Mouse (Mus musculus): Measurements from ENCODE around the gene Dohh.

Gene Dohh

DNA sequence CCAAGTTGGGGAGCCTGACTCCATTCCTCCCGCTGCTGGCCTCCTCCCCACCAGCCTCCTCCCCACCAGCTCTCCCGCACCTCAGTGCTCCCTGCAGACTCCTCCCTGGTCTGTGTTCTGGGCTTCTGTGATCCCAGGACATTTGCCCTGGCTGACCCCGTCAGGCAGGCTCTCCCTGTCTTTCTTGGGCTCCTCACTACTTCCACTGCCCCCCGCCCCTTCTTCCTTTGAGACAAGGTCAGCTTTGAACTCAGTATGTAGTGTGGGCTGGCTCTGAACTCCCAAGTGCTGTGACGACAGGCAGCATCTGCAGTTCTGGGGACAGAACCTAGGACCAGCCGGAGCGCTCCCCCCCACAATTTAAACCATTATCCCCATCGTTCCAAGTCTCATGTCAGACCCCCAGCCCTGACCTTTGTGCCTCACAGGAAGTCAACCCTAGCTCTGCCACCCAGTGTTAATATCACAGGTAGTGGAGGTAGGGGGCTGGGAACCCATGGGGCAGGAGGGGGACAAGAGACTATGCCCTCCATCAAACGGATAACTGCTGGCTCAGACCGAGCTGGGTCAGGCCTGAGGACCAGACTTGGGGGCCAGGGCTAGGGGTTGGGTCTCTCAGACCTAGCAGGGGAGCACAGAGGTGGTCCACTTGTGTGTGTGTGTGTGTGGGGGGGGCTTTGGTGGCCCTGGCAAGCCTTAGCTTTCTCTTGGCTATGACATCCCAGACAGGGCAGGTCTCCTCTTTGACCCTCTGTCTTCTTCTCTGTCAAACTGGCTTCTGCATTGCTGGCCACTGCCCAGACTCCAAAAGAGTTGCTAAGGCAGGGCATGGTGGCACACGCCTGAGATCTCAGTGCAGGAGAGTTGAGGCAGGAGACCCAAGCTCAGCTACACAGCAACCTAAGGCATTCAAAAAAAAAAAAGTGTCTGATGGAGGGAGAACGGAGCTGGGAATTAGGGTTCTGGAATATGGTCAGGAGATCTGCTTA is 33.3 kb downstream of the Dohh start:
- DNase-seq (ENCODE audit: low read depth, low spot score): no peak

GRCm38 (mm10) chr10:81418216-81419070 is 34.2 kb downstream of the Dohh start:
- no peak for DNase-seq (ENCODE audit: low read depth, low spot score)

GRCm38 (mm10) chr10:81419111-81419928 is 35.1 kb downstream of the Dohh start:
- DNase-seq (ENCODE audit: low read depth, low spot score): peak; percentile 11

- DNase-seq (ENCODE audit: low read depth, low spot score): peak; percentile 34
Observed at GRCm38 (mm10) chr10:81420191-81420767, 36.1 kb downstream of the Dohh start.

GRCm38 (mm10) chr10:81421041-81421796 is 37.0 kb downstream of the Dohh start:
- DNase-seq (ENCODE audit: low read depth, low spot score): peak; percentile 20

DNA sequence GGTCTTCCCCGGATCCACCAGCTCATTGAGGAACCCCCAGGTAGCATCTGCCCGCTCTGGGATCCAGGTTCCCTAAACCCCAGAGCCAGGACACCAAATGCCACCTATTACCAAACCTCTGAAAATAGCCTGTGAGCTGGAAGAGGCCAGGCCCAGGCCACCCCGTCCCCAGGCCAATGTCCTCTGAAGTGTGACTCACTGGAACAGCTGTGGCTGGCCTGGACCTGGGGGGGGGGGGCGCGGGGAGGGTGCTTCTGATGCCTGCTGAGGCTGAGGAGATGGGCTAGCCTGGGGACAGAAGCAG is 37.5 kb downstream of the Dohh start:
- peak; percentile 93 for DNase-seq (ENCODE audit: low read depth, low spot score)

- peak; percentile 82 for DNase-seq (ENCODE audit: low read depth, low spot score)
Observed at GRCm38 (mm10) chr10:81422191-81422590, 38.0 kb downstream of the Dohh start.

GRCm38 (mm10) chr10:81422661-81423217 is 38.5 kb downstream of the Dohh start:
- no peak for DNase-seq (ENCODE audit: low read depth, low spot score)

- DNase-seq (ENCODE audit: low read depth, low spot score): peak; percentile 23
Observed at GRCm38 (mm10) chr10:81423476-81424245, 39.4 kb downstream of the Dohh start.

GRCm38 (mm10) chr10:81424246-81425051 is 40.2 kb downstream of the Dohh start:
- peak; percentile 93 for DNase-seq (ENCODE audit: low read depth, low spot score)

DNA sequence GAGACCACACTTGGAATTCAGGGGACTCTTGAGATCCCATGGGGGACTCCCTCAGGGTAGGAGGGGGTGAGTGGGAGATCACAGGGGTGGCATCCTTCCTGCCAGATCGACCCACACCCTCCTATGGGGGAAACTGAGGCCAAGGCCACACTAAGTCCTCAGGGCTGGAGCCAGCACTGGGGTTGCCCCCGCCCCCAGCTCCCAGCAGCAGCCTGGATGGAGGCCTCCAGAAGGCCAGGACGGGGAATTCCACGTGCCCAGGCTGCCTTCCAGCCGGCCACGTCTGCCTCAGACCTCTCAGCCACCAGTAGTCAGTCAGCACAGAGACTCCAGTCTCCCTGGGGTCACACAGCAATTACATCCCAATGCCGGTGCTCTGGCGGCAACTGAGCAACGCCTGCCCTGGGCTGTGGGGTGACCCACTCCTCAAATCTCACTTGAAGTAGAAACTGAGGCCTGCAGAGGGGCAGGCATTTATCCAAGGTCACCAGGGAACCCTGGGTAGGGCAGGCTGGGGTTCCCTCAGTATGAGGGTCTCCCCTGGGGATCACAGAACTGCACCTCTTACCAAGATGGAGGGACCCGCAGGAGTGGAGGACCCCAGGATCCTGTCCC is 41.1 kb downstream of the Dohh start:
- peak; percentile 85 for DNase-seq (ENCODE audit: low read depth, low spot score)

DNA sequence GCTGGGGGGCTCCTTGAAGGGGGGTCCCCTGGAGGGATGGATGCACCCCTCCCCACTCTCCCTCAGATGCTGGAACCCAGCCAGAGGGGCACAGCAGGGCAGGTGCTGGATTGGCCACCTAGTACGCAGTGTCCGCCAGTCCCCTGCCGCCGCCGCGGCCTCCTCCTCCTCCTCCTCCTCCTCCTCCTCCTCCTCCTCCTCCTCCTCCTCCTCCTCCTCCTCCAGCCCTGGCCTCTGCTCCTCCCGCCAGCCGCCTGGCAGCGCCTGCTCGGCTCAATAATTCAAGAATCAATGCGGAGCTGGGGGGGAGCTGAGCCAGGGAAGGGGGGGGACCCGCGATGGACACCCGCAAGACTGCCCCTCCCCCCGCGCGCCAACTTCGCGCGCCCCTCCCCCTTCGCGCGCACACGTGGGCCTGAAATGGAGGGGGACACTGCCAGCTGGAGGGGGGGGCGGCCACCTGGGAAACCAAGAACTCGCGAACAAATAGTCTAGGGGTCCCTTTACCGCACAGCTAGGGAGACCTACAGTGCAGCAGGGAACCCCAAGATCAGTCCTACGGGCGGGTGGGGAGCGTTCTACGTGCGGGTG is 41.9 kb downstream of the Dohh start:
- DNase-seq (ENCODE audit: low read depth, low spot score): peak; percentile 66

- DNase-seq (ENCODE audit: low read depth, low spot score): peak; percentile 52
Observed at GRCm38 (mm10) chr10:81426897-81427296, 42.7 kb downstream of the Dohh start.

DNA sequence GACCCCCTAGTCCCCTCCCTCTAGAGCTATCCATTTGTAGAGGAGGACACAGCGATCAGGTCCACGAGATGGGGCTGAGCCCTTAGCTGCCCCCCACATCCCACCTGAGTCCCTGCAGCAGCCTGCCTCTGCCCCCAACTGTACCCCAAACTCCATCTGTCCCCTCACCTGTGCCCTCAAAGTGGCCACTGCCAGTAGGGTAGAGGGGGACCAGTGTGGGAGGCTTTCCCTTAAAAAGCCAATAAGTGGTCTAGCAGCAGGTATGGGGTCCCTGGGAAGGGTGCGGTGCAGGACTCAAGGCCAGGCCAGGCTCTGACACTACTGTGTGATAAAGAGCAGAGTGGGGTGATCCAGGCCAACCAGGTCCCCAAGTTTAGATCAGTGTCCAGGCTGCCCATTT is 43.1 kb downstream of the Dohh start:
- no peak for DNase-seq (ENCODE audit: low read depth, low spot score)

- peak; percentile 12 for DNase-seq (ENCODE audit: low read depth, low spot score)
Observed at GRCm38 (mm10) chr10:81427804-81428506, 43.7 kb downstream of the Dohh start.

DNA sequence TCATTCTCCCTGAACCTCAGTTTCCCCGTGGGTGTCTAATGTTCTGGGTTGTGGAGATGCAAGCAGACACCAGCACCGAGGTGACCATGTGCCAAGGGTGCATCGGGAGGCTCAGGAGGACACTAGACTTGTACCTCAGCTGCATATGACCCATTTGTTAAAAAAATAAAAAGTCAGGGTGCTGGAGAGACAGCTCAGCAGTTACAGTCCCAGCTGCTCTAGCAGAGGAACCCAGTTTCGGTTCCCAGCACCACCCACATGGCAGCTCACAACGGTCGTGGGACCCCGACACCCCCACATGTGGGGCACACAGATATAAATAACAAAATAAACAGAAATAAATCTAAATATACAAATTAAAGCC is 44.3 kb downstream of the Dohh start:
- peak; percentile 10 for DNase-seq (ENCODE audit: low read depth, low spot score)

GRCm38 (mm10) chr10:81429092-81429491 is 44.9 kb downstream of the Dohh start:
- no peak for DNase-seq (ENCODE audit: low read depth, low spot score)
